Mouse (Mus musculus): ENCODE measurements at regions not wholly inside any gene's neighbourhood (a gene's known extent, or its start where the extent isn't known, plus 50 kb on each side); places are given as distances from the start of the nearest gene placed in this dataset.

DNA sequence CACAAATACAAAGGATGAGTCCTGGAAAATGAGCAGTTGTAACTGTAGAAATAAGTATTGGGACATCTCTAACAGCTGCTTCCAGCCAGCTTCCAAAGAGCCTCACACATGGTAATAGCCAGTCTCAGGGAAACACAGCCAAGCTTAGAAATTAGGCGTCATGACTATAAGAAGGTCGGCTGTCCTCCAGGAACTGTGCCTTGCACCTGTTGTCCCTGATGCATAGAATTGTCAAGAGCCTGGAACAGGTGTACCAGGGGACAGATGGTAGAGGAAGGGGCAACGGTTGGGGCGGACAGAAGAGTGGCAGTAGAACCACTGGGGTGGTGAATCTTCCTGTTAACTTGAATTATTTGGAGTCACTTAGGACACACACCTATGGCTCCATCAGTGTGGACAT lies 162.1 kb downstream of the Trib2 start:
- no peak for TF ChIP-seq CTCF (IDR thresholded peaks at IDR 0.05; ENCODE audit: low read depth)
- TF ChIP-seq EP300 (optimal IDR thresholded peaks at IDR 0.05) = no peak
